Mouse (Mus musculus): ENCODE results near the gene Ptcra.

DNA sequence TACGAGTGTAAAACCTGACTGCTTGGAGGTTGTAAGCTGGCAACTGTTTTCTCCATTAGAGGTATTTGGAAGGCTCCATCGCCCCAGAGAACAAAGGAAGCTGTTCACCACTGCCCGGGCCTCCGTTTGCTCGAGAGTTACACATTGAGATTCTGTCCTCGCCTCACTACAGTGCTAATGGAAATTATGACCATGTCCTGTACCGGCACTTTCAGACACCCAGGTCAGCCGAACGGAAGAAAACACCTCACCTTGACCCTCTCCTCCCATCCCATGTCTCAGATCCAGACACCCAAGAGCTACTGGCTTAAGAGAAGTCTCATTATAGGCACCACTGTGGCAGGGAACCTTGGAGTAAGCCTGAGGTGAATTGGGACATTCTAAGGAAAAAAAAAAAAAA lies 49.7 kb downstream of the Ptcra start:
- no peak for TF ChIP-seq MAX (IDR thresholded peaks at IDR 0.05; ENCODE audit: low read length)
- TF ChIP-seq ETS1 (conservative IDR thresholded peaks at IDR 0.05; ENCODE audit: low read depth, low read length), result no peak
- TF ChIP-seq NELFE (IDR thresholded peaks at IDR 0.05; ENCODE audit: low read depth, low read length), result no peak
- no peak for TF ChIP-seq TBP (conservative IDR thresholded peaks at IDR 0.05; ENCODE audit: low read depth, low read length)
- TF ChIP-seq CHD1 (IDR thresholded peaks at IDR 0.05; ENCODE audit: low read depth, low read length), result no peak
- no peak for TF ChIP-seq CTCF (conservative IDR thresholded peaks at IDR 0.05 in 1 of 2, IDR thresholded peaks at IDR 0.05 in 1 of 2; ENCODE audit: low read depth in 2 of 2, low read length in 2 of 2)
